Mouse (Mus musculus) natural killer cell, adult 2 months (primary cell): Measurements from ENCODE around the gene Zfp658.

Experiments
- DNase-seq, 2 experiments: peaks; one replicate each; pipeline ENCODE4 v3.0.0; 2022; ENCODE audit warnings: low spot score in 2 of 2

The Zfp658 gene

DNA sequence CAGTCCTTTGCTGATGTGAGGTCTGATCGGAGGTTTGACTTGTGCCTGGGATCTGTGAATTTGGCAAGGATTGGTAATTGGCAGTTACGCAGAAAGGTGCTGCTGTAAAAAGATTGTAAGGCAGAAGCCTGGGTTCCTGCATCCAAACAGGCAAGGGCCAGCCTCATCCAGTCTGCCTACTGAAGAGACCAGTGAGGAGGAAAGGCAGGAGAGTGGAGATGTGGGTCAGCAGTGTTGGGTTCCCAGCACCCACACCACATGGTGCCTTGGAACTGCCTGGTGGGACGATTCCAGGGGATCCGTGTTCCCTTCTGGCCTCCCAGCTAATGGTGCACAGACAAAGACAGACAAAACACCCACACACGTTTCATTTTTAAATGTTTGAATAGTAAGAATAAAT is 18.5 kb downstream of the Zfp658 start:
- no peak for DNase-seq

DNA sequence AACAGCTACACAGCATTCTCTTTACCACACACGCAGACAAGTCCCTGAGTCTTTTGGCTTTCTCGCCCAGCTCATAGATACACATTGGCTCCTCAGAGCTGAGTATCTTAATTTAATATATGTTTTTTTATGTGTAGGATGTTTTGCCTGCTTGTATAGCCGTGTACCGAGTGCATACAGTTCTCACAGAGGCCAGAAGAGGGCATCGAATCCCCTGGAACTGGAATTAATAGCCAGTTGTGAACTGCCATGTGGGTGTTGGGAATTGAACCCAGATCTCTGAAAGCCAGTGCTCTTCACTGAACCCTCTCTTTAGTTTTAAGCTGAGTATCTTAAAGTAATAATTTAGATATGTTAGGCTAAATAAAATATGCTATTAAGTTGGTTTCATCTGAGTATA is 22.7 kb downstream of the Zfp658 start:
- no peak for DNase-seq

GRCm38 (mm10) chr7:43601884-43602283 is 39.8 kb downstream of the Zfp658 start:
- no peak for DNase-seq

DNA sequence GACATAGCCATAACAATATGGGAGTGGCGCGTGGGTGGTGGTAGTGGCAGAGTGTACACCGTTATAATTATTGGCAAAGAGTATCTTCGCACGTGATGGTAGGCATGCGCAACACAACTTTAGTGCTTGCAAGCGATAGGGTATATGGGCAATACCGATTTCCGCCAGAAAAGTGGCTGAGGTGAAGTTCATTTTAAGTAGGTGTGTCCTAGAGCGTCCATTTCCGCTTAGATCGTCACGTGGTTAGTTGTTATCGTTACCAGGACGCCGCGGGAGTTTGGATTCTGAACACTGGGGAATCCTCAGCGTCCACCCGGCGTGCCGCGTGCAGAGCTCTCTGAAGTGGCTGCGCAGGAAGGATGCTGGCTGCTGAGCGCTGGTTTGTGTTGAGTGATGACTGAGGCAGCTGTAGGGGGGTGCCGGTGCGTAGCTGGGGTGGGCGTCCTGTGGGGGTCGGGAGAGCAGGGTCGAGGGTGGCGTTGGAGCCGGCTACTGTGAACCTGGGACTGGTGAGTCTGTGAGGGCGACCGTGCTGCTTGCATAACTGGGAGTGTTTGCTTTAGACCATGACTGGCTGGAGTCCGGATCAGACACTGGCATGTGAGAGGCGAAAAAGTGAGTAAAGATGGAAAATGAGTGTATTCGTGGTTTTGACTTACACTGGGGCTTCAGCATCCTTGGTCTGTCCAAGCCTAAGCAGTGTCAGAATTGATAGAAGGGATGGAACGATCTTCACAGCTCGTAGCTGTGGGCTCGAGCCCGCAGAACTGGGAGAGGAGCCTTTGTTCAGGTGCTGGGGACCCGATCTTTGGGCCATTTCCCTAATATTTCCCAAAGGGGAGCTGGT is 45.1 kb downstream of the Zfp658 start, which contains the start of gene Zfp819:
Gene Zfp819 (plus strand): TSS at position 274 of the 847 bp plus-strand sequence.
- peak; percentile 27 to 37 for DNase-seq

DNA sequence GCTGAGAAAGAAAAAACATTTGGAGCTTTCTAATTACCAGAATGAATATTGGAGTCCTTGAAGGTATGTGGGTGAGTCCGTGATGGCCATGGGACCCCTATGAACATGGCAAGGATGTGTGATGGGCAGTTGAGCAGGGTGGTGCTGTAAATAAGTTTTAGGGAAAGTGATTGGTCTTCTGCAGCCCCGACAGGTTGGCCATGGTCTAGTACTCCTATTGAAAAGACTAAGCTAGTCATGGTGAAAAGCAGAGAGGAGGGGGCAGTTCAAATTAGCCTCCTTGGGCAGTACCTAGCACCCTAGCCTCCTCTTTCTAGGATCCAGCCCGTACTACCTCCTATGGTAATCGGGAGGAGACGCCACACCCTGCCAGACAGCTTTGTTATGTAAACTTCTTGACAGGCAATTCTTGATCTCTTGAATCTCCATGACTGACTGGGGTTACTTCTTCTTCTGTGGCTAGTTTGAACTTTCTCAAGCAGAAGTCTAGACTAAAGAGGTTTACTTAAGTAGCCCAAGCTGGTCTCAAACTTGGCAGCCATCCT is 45.8 kb downstream of the Zfp658 start:
- DNase-seq = no peak

DNA sequence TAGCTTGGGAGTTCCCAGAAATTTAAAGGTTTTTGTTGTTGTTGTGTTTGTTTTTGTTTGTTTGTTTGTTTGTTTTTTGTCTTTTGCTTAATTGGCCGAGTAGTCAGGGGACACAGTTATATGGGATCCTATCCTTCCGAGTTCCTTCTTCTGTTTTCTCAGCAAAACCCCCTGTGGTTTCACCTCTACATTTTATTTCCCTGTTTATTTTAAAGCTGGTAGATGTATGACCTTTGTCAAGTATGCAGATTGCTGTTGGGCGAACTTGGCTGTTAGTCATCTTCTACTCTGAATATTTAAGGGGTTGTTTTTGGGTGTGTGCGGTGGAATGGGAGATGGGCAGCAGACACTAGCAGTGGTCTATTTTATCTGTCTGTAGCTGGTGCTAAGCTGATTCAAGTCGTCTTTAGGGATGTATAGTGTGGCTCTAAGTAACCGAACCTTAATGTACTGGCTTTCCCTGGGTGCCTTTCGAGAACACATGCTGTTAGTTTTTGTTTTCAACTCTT is 46.3 kb downstream of the Zfp658 start:
- DNase-seq = no peak

- DNase-seq = no peak
Measured at GRCm38 (mm10) chr7:43613816-43614551, 51.9 kb downstream of the Zfp658 start.

- no peak for DNase-seq
Measured at GRCm38 (mm10) chr7:43622927-43623326, 60.9 kb downstream of the Zfp658 start.

GRCm38 (mm10) chr7:43623819-43624218 is 61.8 kb downstream of the Zfp658 start:
- no peak for DNase-seq
